Mouse (Mus musculus): Measurements from ENCODE around the gene Cpsf6. TPM values are rescaled to one million over a fixed set of nuclear protein-coding genes. Genes with fewer than 3 reads are reported as not detected.

The Cpsf6 gene
- total RNA-seq, 2 experiments from 2014 or later = 116 to 122 TPM

- no peak for DNase-seq (ENCODE audit: low spot score in 2 of 2)
These were observed 34.9 kb upstream of the Cpsf6 start for GRCm38 (mm10) chr10:117414726-117415125.

- no peak for DNase-seq (ENCODE audit: low spot score in 2 of 2)
These were observed 34.0 kb upstream of the Cpsf6 start for GRCm38 (mm10) chr10:117413562-117414527.

DNA sequence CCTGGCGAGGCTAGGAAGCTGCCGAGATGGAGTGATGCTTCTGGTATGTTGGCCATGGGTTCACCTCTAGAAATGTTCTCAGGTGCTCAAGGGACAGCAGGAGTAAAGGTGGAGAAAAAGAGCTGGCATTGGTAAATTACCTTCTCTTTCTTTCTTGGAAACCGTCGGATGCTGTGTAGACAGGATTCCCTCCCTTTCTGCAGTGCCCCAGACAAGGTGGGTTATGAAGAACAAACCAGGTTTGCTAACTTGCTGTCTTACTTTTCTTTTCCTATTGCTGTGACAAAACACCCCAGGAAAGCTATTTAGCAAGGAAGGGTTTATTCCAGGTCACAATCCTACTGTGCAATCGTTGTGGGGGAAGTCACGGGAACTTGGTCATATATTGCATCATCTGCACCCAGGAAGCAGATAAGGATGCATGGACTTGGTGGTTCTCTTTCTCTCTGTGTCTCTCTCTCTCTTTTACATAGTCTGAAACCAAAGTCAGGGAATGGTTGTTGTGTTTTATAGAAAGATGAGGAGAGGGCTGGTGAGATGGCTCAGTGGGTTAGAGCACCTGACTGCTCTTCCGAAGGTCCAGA lies 32.8 kb upstream of the Cpsf6 start:
- DNase-seq (ENCODE audit: low spot score in 2 of 2) = no peak

- DNase-seq (ENCODE audit: low spot score in 2 of 2) = no peak
These were observed 32.1 kb upstream of the Cpsf6 start for GRCm38 (mm10) chr10:117411716-117412473.

- no peak for DNase-seq (ENCODE audit: low spot score in 2 of 2)
These were observed 31.3 kb upstream of the Cpsf6 start for GRCm38 (mm10) chr10:117411131-117411530.

DNA sequence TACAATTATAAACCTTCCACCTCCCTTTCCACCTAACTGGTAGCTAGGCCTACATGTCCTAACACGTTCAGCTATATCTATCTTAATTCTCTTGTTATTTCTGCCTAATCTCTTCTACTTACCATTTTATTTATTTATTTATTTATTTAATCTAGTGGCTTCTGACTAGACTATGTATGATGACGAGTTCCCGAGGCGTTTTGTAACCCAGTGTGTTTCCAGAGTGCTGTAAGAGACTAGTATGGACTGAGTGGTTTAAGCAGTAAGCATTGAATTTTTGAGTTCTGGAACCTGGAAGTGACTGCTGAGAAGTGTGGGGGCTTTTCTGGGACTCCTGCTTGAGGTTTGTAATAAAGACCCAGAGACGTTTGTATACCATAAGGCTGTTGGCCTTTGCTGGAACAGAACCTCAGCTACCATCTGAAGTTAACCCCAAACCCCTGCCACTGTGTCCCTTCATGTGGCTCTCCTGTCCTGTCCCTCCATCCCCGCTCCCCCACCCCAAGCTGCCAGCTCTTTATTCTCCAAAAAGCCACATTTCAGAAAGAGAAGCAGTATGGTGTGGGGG lies 30.8 kb upstream of the Cpsf6 start:
- no peak for DNase-seq (ENCODE audit: low spot score in 2 of 2)

- no peak for DNase-seq (ENCODE audit: low spot score in 2 of 2)
These were observed 29.8 kb upstream of the Cpsf6 start for GRCm38 (mm10) chr10:117409373-117410354.

GRCm38 (mm10) chr10:117408545-117409372 lies 28.9 kb upstream of the Cpsf6 start:
- no peak for DNase-seq (ENCODE audit: low spot score in 2 of 2)

DNA sequence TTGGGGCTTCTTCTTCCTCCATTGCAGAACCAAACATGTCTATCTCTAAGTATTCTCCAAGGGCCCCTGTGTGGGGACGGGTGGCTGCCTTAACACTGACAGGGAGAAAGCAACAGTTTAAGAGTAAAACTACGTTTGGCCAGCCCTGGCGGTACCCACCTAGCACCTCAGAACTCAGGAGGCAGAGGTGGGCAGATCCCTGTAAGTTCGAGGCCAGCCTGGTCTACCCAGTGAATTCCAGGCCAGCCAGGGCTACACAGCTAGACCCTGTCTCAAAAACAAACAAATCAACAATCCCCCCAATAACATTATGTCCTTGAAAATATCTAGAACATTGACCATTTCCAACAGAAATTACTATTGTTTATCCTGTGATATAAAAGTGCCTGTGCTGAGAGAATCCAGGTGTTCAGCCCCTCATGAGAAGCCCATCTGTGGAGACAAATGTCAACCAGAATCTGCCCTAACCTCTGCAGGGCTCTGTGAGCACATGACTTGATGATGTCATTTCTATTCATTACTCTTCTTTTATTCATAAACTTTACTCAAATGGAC lies 28.0 kb upstream of the Cpsf6 start:
- no peak for DNase-seq (ENCODE audit: low spot score in 2 of 2)

DNA sequence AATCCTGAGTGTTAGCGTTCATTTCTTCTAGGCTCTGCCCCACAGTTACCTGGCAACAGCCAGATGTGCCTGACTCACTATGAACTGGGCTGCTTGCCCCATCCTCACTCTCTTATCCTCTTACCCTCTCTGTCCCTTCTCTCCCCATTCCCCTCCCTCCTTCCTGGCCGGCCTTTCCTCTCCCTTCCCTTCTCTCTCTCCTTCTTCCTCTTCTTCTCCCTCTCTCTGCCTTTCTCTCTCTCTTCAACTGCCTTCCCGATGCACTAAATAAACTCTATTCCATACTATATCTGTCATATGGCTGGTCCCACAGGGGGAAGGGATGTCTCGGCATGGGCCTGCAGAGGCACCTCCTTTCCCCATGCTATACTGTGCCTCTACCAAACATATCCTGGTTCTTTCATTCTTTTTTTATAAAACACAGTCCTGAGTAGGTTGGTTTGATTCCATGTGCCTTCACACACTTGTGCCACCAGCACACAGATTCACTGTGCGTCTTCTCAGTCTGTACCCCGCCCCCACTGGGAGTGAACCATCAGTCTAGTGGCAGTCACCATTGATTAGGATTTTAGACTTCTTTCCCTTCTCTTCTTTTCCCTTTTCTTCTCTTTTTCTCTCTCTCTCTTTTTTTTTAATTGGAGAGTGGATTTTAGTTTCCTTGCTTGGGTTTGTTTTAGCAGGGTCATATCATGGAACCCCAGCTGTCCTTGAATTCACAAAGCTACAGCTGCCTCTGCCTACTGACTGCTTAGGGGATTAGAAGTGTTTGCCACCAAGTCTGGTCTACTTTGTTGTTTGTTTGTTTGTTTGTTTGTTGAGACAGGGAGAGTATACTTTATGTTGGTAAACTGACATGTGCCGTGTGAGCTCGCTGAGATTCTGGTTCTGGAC lies 27.3 kb upstream of the Cpsf6 start:
- DNase-seq (ENCODE audit: low spot score in 2 of 2) = no peak

- no peak for DNase-seq (ENCODE audit: low spot score in 2 of 2)
These were observed 26.4 kb upstream of the Cpsf6 start for GRCm38 (mm10) chr10:117406283-117406588.

DNA sequence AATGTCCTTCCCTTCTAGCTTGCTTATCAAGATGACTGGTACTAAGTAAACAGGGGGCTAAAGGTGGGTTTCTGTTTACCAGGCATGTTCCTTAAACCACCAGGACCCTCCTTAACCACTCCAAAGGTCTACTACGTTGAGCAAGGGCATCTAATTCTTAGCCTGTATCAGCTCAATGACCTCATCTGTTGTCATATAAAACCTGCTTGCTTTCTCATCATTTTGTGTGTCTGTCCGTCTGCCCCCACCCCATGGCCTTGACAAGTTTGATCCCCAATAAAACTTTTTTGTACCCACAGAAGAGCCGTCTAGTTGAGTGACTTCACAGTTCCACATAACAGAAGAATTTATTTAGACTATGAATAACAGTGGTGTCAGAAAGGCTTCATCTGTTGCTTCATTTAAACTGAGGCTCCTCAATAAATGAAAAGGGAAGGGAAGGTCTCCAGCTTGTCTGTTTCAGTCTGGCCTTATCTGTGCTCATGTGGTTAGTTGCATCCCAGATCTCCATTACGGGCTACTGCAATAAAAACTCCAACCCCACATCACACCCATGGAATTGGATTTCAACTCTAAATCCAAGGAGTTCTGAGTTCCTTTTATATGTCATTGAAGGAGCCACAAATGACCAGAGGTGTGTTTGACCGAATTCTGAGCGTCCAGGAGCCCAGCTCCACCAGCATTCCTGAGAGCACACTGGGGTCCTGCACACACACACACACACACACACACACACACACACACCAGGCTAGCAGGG lies 25.9 kb upstream of the Cpsf6 start:
- no peak for DNase-seq (ENCODE audit: low spot score in 2 of 2)

GRCm38 (mm10) chr10:117404384-117404783 lies 24.6 kb upstream of the Cpsf6 start:
- no peak for DNase-seq (ENCODE audit: low spot score in 2 of 2)

- DNase-seq (ENCODE audit: low spot score in 2 of 2) = no peak
These were observed 23.6 kb upstream of the Cpsf6 start for GRCm38 (mm10) chr10:117403344-117403953.

DNA sequence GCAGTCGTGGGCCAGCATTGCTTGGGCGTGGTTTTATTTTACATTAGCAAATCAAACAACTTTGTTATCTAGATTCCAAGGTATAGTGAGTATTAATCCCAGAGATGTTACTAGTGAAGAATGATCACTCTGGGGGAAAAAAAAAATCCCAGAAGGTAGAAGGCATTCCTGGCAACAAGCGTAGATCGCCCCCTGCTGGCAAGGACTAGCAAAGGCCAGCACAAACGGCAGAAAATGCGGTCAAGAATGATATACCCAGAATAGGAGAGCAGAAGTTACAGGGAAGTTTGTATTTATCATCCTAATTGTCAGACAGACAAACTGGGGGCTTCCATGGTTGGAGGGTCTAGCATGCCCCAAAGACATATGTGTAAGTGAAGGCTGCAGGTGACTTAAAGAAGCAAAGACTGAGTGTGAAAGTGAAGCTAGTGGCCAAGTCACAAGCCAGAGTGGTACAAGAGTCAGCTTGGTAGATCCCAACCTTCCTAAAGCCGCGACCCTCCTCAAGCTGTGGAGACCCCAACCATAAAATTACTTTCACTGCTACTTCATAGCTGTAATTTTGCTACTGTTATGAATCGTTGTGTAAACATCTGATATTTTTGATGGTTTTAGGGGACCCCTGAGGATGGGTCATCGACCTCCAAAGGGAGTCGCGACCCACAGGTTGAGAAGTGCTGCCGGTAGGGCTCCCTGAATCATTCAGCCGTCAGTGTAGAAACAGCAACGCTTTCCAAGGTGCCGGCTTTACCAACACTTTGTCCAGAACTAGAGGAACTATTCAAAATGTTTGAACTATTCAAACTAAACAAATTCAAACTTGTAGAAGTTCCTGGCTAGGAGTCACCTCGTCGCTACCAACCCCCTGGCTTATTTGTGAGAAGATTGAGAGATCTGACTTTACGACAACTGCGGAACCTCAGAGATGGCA lies 22.9 kb upstream of the Cpsf6 start:
- DNase-seq (ENCODE audit: low spot score in 2 of 2) = peak; percentile 61

- no peak for DNase-seq (ENCODE audit: low spot score in 2 of 2)
These were observed 21.5 kb upstream of the Cpsf6 start for GRCm38 (mm10) chr10:117401364-117401763.
